Mouse (Mus musculus) hindbrain, embryonic 13.5 days (tissue): Measurements from ENCODE around the gene Col5a1. TPM values are rescaled to one million over a fixed set of nuclear protein-coding genes. Genes with fewer than 3 reads are reported as not detected.

Experiments
- ATAC-seq: fragments of 200-750 bp; cut with Nextera tagmentation; 2 replicates; pipeline ENCODE4 v1.8.0; 2017; ENCODE audit warnings: moderate TSS enrichment; ENCODE audit not compliant: low FRiP score
- H3K27ac ChIP-seq: fragments of 300-500 bp; sonication (generic); 2 replicates; pipeline ENCODE4 v1.5.1; 2015; ENCODE audit warnings: inconsistent platforms, mild to moderate bottlenecking, moderate library complexity
- H3K27me3 ChIP-seq: fragments of 300-500 bp; sonication (generic); 2 replicates; pipeline ENCODE4 v1.6.1; 2015; ENCODE audit warnings: mild to moderate bottlenecking, inconsistent platforms
- H3K36me3 ChIP-seq: fragments of 300-500 bp; sonication (generic); 2 replicates; pipeline ENCODE4 v1.6.1; 2015; ENCODE audit warnings: mild to moderate bottlenecking, inconsistent platforms
- H3K4me1 ChIP-seq: fragments of 300-500 bp; sonication (generic); replicated peaks from 2 replicates; pipeline ENCODE4 v1.6.1; 2015; ENCODE audit warnings: inconsistent platforms
- H3K4me2 ChIP-seq: fragments of 300-500 bp; sonication (generic); 2 replicates; pipeline ENCODE4 v1.6.1; 2015; ENCODE audit warnings: inconsistent platforms, mild to moderate bottlenecking, moderate library complexity
- H3K4me3 ChIP-seq: fragments of 300-500 bp; sonication (generic); 2 replicates; pipeline ENCODE4 v1.5.1; 2015; ENCODE audit warnings: mild to moderate bottlenecking, inconsistent platforms
- H3K9ac ChIP-seq: fragments of 300-500 bp; sonication (generic); 2 replicates; pipeline ENCODE4 v1.6.1; 2015; ENCODE audit warnings: mild to moderate bottlenecking, inconsistent platforms
- H3K9me3 ChIP-seq: fragments of 300-500 bp; sonication (generic); 2 replicates; pipeline ENCODE4 v1.6.1; 2016; ENCODE audit warnings: inconsistent platforms
- WGBS: fragments of 180-500 bp; shearing (Covaris S2); methylation state at CpG from one replicate; pipeline ENCODE4 v1.1.7; 2015; 5-methylcytosine and 5-hydroxymethylcytosine counted together
- polyA plus RNA-seq: library from polyadenylated mRNA; unstranded; fragments of >200 nt; fragmentation: Nextera tagmentation; extraction: Ambion mirVana; gene quantifications from 2 replicates; pipeline ENCODE4 v1.2.1, GENCODE M21; 2015

Gene Col5a1
- polyA plus RNA-seq, 1 experiment from 2014 or later: 15.4 TPM

GRCm38 (mm10) chr2:28063711-28064338 lies 177.6 kb downstream of the Col5a1 start:
- Histone ChIP-seq H3K27me3 (no peaks in the 10 kb centered on the region), H3K4me1 (peaks cover 16% of the 10 kb centered on the region), H3K9ac (no peak overlapping the region), H3K4me2 (no peak overlapping the region), H3K36me3 (no peaks in the 10 kb centered on the region), H3K27ac (no peak overlapping the region), H3K9me3 (no peaks in the 10 kb centered on the region), H3K4me3 (no peak overlapping the region)
- ATAC-seq: no peak
- 94% methylated on average over 4 of the region's 4 CpGs for WGBS

DNA sequence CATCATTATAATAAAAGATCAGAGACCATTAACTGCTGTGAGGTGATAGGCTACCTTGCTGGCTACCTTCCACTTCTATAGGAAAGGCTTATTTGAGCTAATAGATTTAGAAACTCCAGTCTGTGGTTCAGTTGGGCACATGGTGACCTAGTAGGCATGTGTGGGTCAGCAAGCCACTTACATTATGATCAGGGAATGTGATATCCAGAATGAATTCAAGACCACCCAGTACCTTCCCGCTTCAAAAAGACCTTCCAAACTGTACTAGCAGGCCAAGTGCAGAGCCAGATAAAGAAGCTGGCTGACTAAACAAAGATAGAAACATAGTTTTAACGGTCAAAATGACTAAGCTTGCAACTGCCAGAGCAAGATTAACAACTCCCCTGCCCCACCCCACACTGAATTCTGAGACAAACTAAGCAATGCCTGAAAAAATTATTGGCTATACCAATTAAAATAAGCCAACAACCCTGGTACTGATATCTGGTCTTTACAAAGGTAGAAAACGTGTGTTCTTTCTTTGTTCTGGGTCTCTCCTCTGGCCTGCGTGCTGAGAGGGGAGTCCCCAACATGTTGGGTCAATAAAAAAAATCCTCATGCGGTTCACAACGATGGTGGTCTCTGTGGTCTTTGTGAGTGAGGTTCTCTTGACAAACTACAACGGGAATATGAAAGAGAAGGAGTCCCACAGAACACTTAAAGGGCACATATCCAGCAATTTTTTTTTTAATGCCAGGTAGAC lies 178.3 kb downstream of the Col5a1 start:
- Histone ChIP-seq H3K36me3 (no peaks in the 10 kb centered on the region), H3K27me3 (no peaks in the 10 kb centered on the region), H3K9ac (no peak overlapping the region), H3K4me2 (no peak overlapping the region), H3K27ac (no peak overlapping the region), H3K9me3 (no peaks in the 10 kb centered on the region), H3K4me3 (no peak overlapping the region), H3K4me1 (peaks cover 20% of the 10 kb centered on the region)
- no peak for ATAC-seq
- 87% methylated on average over 7 of the region's 7 CpGs for WGBS

GRCm38 (mm10) chr2:28065081-28065651 lies 178.9 kb downstream of the Col5a1 start:
- H3K4me2 ChIP-seq: no peak overlapping the region
- H3K9me3 ChIP-seq: no peaks in the 10 kb centered on the region
- H3K9ac ChIP-seq: no peak overlapping the region
- peaks cover 20% of the 10 kb centered on the region for H3K4me1 ChIP-seq
- no peaks in the 10 kb centered on the region for H3K36me3 ChIP-seq
- no peaks in the 10 kb centered on the region for H3K27me3 ChIP-seq
- no peak for ATAC-seq
- no peak overlapping the region for H3K27ac ChIP-seq
- H3K4me3 ChIP-seq: no peak overlapping the region
- 90% methylated on average over 5 of the region's 5 CpGs for WGBS

DNA sequence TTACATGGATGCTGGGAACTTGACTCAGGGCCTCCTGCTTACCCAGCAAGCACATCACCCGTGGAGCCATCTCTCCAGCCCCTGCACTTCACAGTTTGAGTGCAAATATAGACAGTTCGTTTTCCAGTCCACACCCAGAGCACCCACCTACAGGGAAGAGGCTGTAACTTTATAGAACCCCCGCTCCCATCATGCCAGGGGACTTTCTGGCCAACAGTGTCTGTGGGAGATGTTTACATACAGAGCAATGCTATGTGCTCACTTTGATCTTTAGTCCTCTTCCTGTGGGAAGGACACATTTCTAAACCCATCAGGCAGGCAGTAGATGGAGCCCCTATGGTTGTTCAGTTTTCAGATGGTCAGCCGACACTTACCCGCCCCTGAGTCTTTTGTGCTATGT lies 180.5 kb downstream of the Col5a1 start:
- H3K9me3 ChIP-seq: no peaks in the 10 kb centered on the region
- no peak for ATAC-seq
- H3K4me1 ChIP-seq: peaks cover 20% of the 10 kb centered on the region
- no peak overlapping the region for H3K4me3 ChIP-seq
- no peaks in the 10 kb centered on the region for H3K36me3 ChIP-seq
- H3K9ac ChIP-seq: no peak overlapping the region
- H3K4me2 ChIP-seq: no peak overlapping the region
- peak overlapping the region; percentile 26; the same call in 1 of the 2 replicates for H3K27ac ChIP-seq
- no peaks in the 10 kb centered on the region for H3K27me3 ChIP-seq
- 84% methylated on average over 5 of the region's 5 CpGs for WGBS

- Histone ChIP-seq H3K9me3 (no peaks in the 10 kb centered on the region), H3K27ac (peak overlapping the region; percentile 26; the same call in 1 of the 2 replicates), H3K27me3 (no peaks in the 10 kb centered on the region), H3K36me3 (no peaks in the 10 kb centered on the region), H3K9ac (no peak overlapping the region), H3K4me1 (peaks cover 20% of the 10 kb centered on the region), H3K4me3 (no peak overlapping the region), H3K4me2 (no peak overlapping the region)
- ATAC-seq: no peak
- 65% methylated on average over 6 of the region's 6 CpGs for WGBS
Measured at GRCm38 (mm10) chr2:28067175-28067574, 180.9 kb downstream of the Col5a1 start.

GRCm38 (mm10) chr2:28067821-28068536 lies 181.8 kb downstream of the Col5a1 start:
- H3K9me3 ChIP-seq: no peaks in the 10 kb centered on the region
- H3K36me3 ChIP-seq: no peaks in the 10 kb centered on the region
- H3K4me1 ChIP-seq: peaks cover 20% of the 10 kb centered on the region
- no peak for ATAC-seq
- 0 out of 2 replicates have a peak overlapping the region, but pooled peaks have one; percentile 40 for H3K27ac ChIP-seq
- H3K27me3 ChIP-seq: no peaks in the 10 kb centered on the region
- WGBS: 62% methylated on average over 2 of the region's 2 CpGs
- H3K4me3 ChIP-seq: no peak overlapping the region
- no peak overlapping the region for H3K4me2 ChIP-seq
- H3K9ac ChIP-seq: no peak overlapping the region

- Histone ChIP-seq H3K9me3 (no peaks in the 10 kb centered on the region), H3K27ac (peak overlapping the region; percentile 49; the same call in 1 of the 2 replicates), H3K36me3 (no peaks in the 10 kb centered on the region), H3K4me3 (no peak overlapping the region), H3K4me1 (peaks cover 20% of the 10 kb centered on the region), H3K9ac (no peak overlapping the region), H3K27me3 (no peaks in the 10 kb centered on the region), H3K4me2 (no peak overlapping the region)
- WGBS: 49% methylated on average over 9 of the region's 9 CpGs
- ATAC-seq: peak; percentile 83
Measured at GRCm38 (mm10) chr2:28068537-28068878, 182.3 kb downstream of the Col5a1 start.

DNA sequence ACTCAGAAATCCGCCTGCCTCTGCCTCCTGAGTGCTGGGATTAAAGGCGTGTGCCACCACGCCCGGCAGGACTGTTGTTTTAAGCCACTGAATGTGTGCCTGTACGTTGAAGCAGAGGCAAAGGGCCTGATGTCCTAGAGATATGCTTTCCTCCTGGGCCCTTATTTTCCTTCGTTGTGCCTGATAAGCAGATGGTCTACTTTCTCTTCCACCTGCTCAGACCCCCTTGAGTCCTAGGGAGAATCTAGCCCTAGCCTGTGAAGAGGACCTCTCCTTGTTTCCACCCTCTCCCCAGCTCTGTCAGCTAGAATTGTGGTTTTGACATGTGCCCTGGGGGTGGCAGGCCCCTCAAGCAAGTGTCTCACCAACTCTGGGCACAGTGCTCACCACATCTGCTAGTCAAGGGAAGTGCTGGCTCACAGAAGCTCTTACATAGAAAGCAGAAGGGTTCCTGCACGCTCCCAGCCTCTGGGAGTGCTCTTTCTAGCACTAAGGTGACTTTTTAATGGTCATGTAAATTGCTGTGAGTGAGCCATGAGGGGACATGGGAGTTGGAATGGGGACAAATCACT lies 189.5 kb downstream of the Col5a1 start:
- no peak overlapping the region for H3K4me2 ChIP-seq
- H3K9ac ChIP-seq: no peak overlapping the region
- no peak for ATAC-seq
- no peak overlapping the region for H3K4me3 ChIP-seq
- no peaks in the 10 kb centered on the region for H3K27me3 ChIP-seq
- no peaks in the 10 kb centered on the region for H3K9me3 ChIP-seq
- 80% methylated on average over 7 of the region's 7 CpGs for WGBS
- H3K36me3 ChIP-seq: no peaks in the 10 kb centered on the region
- no peaks in the 10 kb centered on the region for H3K4me1 ChIP-seq
- H3K27ac ChIP-seq: no peak overlapping the region

GRCm38 (mm10) chr2:28084768-28085167 lies 198.5 kb downstream of the Col5a1 start, which contains the start of gene Fcnb:
Gene Fcnb (minus strand): TSS chr2:28084885.
- H3K4me2 ChIP-seq: no peak within 1 kb of the TSS
- no peak within 1 kb of the TSS for H3K4me3 ChIP-seq
- H3K27me3 ChIP-seq: no peaks in the 10 kb centered on the region
- H3K36me3 ChIP-seq: no peaks in the 10 kb centered on the region
- no peak within 1 kb of the TSS for H3K9ac ChIP-seq
- peaks cover 10% of the 10 kb centered on the region for H3K4me1 ChIP-seq
- ATAC-seq: no peak
- H3K9me3 ChIP-seq: no peaks in the 10 kb centered on the region
- no peak within 1 kb of the TSS for H3K27ac ChIP-seq
- 83% methylated on average over 3 of the region's 3 CpGs for WGBS

DNA sequence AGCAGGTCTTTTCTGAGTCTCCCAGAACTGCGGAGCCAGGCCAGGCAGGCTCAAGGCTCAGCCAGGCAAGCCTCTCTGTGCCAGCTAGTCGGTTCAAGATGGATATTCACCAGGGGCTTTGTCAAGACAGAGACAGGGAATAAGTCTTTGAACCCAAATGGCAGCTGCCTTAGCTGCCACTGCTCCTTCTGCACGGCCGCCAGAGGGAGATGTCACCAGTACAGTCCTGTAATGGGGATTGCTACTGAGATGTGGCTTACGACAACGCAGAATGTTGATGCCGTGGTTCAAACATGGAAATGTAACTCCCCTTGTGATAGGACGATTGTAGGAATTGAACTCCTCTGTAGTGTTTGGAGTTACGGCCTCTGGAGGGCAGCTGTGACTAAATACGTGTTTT lies 199.9 kb downstream of the Col5a1 start:
- ATAC-seq: no peak
- H3K4me2 ChIP-seq: no peak overlapping the region
- WGBS: 83% methylated on average over 10 of the region's 10 CpGs

GRCm38 (mm10) chr2:28089095-28089494 lies 202.9 kb downstream of the Col5a1 start:
- H3K27ac ChIP-seq: peak overlapping the region; percentile 90
- no peak overlapping the region for H3K4me3 ChIP-seq
- no peaks in the 10 kb centered on the region for H3K9me3 ChIP-seq
- 72% methylated on average over 5 of the region's 5 CpGs for WGBS
- no peaks in the 10 kb centered on the region for H3K36me3 ChIP-seq
- H3K4me2 ChIP-seq: no peak overlapping the region
- H3K27me3 ChIP-seq: no peaks in the 10 kb centered on the region
- no peak overlapping the region for H3K9ac ChIP-seq
- ATAC-seq: no peak
- H3K4me1 ChIP-seq: peaks cover 29% of the 10 kb centered on the region

More for the DNA sequence above, 199.9 kb downstream of the Col5a1 start:
- H3K9me3 ChIP-seq: no peaks in the 10 kb centered on the region
- no peak overlapping the region for H3K4me3 ChIP-seq
- H3K27me3 ChIP-seq: no peaks in the 10 kb centered on the region
- no peak overlapping the region for H3K9ac ChIP-seq
- no peak overlapping the region for H3K27ac ChIP-seq
- H3K4me1 ChIP-seq: peaks cover 23% of the 10 kb centered on the region
- no peaks in the 10 kb centered on the region for H3K36me3 ChIP-seq
